Mouse (Mus musculus) limb, embryonic 11.5 days (tissue): ENCODE measurements at regions not wholly inside any gene's neighbourhood (a gene's known extent, or its start where the extent isn't known, plus 50 kb on each side); places are given as distances from the start of the nearest gene placed in this dataset.
A peak's percentile ranks its signal among the peaks of the same experiment; 100 is the strongest.

Experiments used
- ATAC-seq: fragments of 200-750 bp; cut with Nextera tagmentation; 2 replicates; pipeline ENCODE4 v1.8.0; 2017; ENCODE audit warnings: low read depth; ENCODE audit not compliant: insufficient number of reproducible peaks, low FRiP score, low TSS enrichment
- DNase-seq: peaks from one replicate; pipeline ENCODE4 v3.0.0-alpha.2; 2015; ENCODE audit warnings: low spot score
- H3K27ac ChIP-seq: fragments of 300-500 bp; sonication (generic); replicated peaks from 2 replicates; pipeline ENCODE4 v1.5.1; 2014; ENCODE audit warnings: low read depth, mild to moderate bottlenecking, low read length
- H3K27me3 ChIP-seq: fragments of 300-500 bp; sonication (generic); 2 replicates; pipeline ENCODE4 v1.6.1; 2014; ENCODE audit warnings: mild to moderate bottlenecking, low read length, mixed read lengths; ENCODE audit not compliant: control insufficient read depth, insufficient read depth
- H3K36me3 ChIP-seq: fragments of 300-500 bp; sonication (generic); 2 replicates; pipeline ENCODE4 v1.6.1; 2014; ENCODE audit warnings: mild to moderate bottlenecking, low read length, moderate library complexity, mixed read lengths; ENCODE audit not compliant: control insufficient read depth, insufficient read depth
- H3K4me1 ChIP-seq: fragments of 300-500 bp; sonication (generic); 2 replicates; pipeline ENCODE4 v1.6.1; 2014; ENCODE audit warnings: low read length, mixed read lengths; ENCODE audit not compliant: control insufficient read depth, insufficient read depth
- H3K4me2 ChIP-seq: fragments of 300-500 bp; sonication (generic); 2 replicates; pipeline ENCODE4 v1.6.1; 2014; ENCODE audit warnings: low read depth, mild to moderate bottlenecking, moderate library complexity; ENCODE audit not compliant: severe bottlenecking
- H3K4me3 ChIP-seq: fragments of 300-500 bp; sonication (generic); 2 replicates; pipeline ENCODE4 v1.5.1; 2014; ENCODE audit warnings: low read depth, low read length
- H3K9ac ChIP-seq: fragments of 300-500 bp; sonication (generic); 2 replicates; pipeline ENCODE4 v1.6.1; 2014; ENCODE audit warnings: mild to moderate bottlenecking, low read length
- H3K9me3 ChIP-seq: fragments of 300-500 bp; sonication (generic); 2 replicates; pipeline ENCODE4 v1.6.1; 2016; ENCODE audit warnings: low read length; ENCODE audit not compliant: control insufficient read depth
- WGBS: fragments of 180-500 bp; shearing (Covaris S2); extraction: QIAGEN DNeasy Blood & Tissue Kit; methylation state at CpG from one replicate; pipeline ENCODE4 v1.1.7; 2014; 5-methylcytosine and 5-hydroxymethylcytosine counted together

DNA sequence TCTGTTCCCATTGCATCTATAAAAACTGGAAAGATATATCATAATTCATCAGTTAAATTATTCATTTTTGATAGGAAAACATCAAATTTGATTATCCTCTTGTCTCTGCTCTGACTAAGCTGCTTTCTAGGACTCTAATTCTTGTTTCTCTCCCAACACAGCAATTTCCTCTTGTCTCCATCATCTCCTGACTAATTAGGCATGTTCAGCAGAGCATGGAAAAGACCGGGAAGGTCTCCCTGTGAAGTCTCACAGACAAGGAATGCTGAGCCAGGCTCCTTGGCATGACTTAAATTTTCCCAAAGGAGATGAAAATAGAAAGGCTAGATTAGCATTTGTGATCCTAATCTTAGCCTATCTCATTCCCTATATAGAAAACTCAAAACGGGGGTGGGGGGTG lies 192.3 kb downstream of the Chrna7 start:
- 77% methylated on average over 2 of the region's 2 CpGs for WGBS
- no peaks in the 10 kb centered on the region for H3K9me3 ChIP-seq
- H3K9ac ChIP-seq: no peak overlapping the region
- ATAC-seq (no peak), DNase-seq (no peak)
- H3K27ac ChIP-seq: no peak overlapping the region
- H3K4me1 ChIP-seq: no peaks in the 10 kb centered on the region
- no peak overlapping the region for H3K4me2 ChIP-seq
- H3K4me3 ChIP-seq: no peak overlapping the region
- H3K27me3 ChIP-seq: no peaks in the 10 kb centered on the region
- H3K36me3 ChIP-seq: no peaks in the 10 kb centered on the region

DNA sequence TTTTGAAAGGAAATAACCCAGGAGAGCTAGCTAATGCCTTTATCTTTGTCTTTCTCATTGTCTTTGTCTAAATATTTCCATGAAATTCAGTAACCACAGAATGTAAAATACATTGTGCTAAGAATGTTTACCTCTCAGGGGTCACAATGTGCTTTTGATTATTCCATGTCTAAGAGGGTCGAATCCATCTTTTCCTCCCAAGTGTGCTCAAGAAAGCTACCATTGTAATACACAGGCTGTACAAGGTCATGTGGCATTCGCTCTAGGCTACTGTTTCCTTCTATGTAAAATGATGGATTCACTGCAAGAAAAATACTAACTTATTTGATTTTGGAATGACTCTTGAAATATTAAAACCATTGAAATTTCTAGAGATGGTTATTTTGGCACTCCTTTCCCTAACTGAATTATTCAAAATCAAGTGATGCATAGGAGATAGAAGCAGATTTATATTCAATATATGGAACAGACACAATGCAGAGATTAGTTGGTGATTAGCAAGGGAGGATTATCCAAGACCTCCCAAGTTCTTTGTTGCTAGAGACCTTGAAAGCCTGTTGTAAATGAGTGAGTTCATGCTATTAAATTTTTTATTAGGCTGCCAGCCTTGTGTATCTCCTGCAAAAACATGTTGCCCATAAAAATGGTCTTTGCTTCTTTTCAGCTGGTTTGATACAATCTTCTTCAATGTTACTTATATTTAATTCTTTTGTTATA lies 193.4 kb downstream of the Chrna7 start:
- no peaks in the 10 kb centered on the region for H3K9me3 ChIP-seq
- H3K4me1 ChIP-seq: no peaks in the 10 kb centered on the region
- DNase-seq (no peak), ATAC-seq (no peak)
- H3K27ac ChIP-seq: no peak overlapping the region
- no peaks in the 10 kb centered on the region for H3K27me3 ChIP-seq
- no peaks in the 10 kb centered on the region for H3K36me3 ChIP-seq
- no peak overlapping the region for H3K4me2 ChIP-seq
- H3K9ac ChIP-seq: no peak overlapping the region
- H3K4me3 ChIP-seq: no peak overlapping the region
- 62% methylated on average over 2 of the region's 2 CpGs for WGBS

DNA sequence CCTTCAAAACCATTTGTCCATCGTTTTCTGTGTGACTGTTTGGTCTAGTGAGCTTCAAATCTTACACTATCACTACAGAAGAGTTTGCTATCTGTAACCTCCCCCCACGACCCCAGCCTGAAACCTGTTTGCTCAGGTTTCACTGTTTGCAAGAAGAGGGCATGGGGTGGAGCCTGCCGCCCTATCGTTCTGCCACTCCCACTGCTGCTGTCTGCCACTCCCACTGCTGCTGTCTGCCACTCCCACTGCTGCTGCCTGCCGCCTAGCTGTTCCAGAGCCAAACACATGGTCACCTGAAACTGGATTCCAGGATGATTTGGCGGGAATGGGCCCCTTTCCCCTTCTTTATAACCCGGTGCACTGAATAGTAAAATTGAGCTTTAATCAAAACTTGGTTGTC lies 157.6 kb upstream of the A26c2 start:
- DNase-seq: peak; percentile 39
- 9% methylated on average over 7 of the region's 7 CpGs for WGBS
- 0 out of 2 replicates have a peak, but pooled peaks have one; percentile 65 for ATAC-seq
- Histone ChIP-seq H3K27ac (no peak overlapping the region), H3K27me3 (no peaks in the 10 kb centered on the region), H3K4me2 (no peak overlapping the region), H3K4me1 (no peaks in the 10 kb centered on the region), H3K9ac (no peak overlapping the region), H3K4me3 (no peak overlapping the region), H3K36me3 (no peaks in the 10 kb centered on the region), H3K9me3 (no peaks in the 10 kb centered on the region)
